Mouse (Mus musculus) frontal cortex, postnatal 36 days (tissue): ENCODE measurements around the gene Cat.
A peak's percentile ranks its signal among the peaks of the same experiment; 100 is the strongest.

ENCODE experiments used
- DNase-seq, 2 experiments: peaks; one replicate each; pipeline ENCODE4 v3.0.0; 2022; ENCODE audit warnings: low spot score in 2 of 2

Cat gene

DNA sequence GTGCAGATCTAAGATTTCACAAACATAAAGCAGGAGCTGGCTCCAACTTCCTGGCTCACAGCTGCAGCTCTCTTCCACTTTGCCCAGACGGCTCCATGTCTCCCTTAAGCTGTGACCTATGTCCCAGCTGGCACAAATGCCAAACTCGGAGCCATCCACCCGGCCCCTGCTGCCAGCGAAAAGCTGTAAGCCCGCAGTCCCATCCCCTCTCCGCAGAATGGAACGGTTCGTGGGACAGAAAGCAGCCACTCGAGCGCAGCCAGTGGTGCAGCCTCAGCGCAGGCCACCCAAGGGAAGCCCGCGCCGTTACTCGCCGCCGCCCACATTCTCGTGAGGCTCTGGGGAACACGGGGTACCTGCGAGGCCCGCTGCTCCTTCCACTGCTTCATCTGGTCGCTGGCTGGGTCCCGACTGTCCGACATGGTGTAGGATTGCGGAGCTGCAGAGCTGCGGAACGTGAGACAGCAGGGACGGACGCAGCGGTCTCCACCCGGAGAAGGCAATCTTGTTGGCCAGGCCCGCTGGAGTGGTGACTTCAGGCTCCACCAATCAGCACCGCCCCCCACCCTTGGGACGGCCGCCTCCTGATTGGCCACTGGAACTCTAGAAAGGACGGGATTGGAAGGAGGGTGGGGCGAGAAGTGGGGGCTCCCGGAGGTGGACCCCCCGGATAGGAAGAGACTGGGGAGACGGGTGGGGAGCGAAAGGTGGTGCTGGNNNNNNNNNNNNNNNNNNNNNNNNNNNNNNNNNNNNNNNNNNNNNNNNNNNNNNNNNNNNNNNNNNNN is at the start of gene Cat:
Gene Cat, minus strand, starts transcription at position 544 of the 785 bp plus-strand sequence.
- peak; percentile 95 to 97 for DNase-seq

DNA sequence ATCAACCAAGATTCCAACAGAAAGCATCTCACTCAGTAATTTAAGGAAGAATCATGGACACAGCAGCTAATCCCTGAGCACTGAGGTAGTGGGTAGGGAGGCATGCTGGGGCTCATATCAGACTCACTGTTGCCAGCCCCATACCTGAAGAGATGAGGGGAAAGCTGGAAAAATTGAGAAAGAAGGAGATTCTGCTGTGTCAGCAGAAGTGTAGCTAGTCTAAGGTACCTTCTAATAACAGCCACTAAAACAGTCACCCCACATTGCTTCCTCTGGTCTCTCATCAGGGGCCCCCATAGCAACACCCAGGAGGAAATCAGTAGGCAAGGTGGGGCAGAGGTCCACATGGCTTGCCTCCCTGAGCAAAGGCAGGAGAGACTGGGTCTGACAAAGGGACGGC is 40.6 kb upstream of the Cat start:
- DNase-seq, result no peak

DNA sequence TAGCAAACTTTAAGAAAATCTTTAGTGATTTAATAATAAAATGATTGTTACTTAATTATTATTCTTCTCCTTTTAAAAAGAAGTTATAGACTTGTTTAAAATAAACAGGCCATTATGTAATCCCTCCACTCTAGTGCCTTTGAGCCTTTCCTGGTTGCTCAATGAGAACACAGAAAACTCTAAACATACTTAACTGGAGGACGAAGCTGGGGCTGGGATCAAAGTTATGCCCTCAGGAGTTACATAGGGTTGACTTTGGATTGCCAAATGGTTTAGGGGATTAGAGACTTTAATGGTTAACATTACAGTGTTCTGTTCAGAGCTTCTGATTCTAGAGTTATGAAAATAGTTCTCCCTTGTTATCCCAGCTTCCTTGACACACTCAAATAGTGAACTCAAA is 31.5 kb upstream of the Cat start:
- DNase-seq, result no peak

DNA sequence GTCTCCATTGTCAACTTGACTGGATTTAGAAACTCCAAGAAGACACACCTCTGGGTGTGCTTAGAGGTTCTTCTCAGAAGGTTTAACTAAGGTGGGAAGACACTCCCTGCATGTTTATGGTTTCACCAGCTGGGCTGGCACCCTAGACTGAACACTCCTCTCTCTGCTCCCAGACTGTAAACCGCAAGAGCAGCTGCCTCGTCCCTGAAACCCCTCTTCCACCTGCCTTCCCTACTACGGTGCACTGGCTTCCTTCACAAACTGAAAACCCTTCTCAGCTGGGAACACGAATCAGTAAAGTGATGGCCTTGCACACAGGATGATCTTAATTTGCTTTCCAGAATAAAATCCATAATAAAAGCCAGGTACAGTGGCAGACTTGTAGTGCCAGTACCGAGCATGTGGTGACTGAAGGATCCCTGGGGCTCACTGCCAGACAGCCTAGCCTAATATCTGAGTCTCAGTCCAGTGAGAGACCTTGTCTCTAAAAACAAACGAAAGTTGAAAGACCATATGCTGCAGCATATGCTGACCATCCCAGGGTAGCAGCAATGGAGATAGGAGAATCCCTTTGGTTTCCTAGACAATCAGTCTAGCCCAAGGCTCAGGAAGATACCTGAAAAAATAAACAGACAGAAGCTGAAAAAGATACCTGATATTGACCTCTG is 30.7 kb upstream of the Cat start:
- no peak for DNase-seq

DNA sequence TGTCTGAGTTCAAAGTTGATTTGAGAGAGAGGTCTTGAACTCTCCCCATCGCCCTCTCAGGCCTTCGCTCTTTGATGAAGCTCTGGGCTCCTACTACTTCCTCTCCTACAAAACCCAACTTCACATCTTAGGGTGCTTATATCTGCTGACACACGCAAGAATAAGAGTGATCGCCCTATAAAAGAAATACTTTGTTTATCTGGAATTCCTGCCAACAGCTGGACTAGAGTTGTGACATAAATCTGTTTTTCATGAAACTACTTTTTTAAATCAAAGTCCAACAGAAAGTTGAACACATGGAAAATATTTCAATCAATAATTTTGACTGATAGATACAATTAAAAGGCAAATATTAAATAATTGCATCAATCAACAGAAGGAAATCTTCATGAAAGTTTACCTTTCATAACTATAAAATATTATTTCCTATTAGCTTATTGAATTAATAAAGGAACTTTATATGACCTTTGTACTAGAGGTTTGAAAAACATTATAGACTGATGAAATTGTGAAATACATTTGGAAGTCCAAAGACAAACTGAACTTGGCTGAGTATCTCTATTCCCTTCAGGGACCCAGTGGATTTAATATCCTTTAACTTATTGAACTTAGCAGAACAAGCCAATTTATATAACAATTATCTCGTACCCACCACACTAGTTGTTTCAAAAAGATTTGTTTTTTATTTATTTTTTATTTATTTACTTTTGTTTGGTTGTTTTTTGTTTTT is 27.3 kb upstream of the Cat start:
- no peak for DNase-seq

DNA sequence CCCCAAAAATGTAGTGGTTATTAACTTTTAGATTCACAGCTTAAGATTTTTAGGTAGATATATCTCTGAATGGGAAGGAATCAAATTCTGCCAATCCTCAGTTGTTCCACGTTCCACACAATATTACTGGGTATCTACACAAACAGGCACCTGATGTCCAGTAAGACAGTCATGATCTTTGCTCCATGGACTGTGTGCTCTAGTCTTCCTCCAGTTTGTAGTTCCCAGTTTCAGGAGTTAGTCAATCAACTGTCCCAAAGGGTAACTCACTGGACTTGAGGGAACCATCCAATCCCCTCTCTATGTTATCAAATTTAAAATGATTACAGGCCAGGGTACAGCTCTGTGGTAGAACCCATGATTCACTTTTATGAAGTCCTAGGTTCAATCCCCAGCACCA is 26.7 kb upstream of the Cat start:
- DNase-seq, result no peak

DNA sequence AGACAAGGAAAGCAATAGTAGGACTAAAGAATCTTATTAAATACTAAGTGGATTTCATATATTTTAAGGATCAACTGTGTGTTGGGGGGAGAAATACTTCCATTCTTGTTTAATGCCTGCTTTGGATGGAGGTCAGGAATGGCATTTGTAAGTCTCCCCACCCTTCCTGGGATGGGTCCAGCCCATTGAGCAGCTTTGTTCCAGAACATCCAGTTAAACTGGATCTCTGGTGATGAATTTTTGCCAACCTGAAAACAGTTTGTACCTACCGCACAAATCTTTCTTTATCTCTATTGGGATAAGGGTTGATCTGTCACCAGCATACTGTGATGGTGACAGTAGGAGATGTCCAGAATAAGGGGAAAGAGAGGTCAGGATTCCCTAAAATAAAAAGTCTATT is 26.1 kb upstream of the Cat start:
- DNase-seq, result no peak

DNA sequence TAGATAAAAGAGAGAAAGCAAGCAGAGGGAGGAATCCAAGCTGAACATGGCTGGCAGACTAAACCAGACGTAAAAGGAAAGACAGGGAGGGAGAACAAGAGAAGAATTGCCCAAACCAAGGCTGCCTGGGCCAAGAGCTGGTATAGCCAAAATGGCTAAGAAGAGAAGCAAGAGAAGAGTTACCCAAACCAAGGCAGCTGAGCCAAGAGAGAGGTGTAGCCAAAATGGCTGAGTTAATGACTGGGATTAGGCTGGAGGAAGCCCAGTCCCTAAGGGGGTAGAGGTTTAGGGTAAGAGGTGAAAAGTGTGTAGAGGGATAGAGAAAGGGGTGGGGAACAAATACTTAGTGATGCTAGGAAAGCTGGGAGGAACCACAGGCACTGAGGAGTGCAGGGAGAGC is 22.7 kb upstream of the Cat start:
- no peak for DNase-seq

DNA sequence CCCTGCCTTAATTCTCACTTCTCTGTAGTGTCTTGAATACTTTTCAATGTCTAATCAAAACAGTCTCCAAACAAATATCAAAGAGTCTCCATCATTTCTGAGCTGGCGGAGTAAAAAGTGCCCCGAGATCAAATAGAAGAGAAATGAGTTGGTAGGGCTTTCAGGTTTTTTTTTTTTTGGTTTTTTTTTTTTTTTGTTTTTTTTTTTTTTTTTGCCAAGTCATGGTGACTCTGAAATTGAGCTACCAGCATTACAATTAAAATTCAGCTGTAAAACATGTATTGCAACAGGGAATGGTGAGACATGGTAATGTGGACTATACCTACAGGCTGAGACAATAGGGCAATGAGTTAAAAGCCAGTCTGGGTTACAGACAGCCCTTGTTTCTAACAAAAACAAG is 21.0 kb upstream of the Cat start:
- no peak for DNase-seq

DNA sequence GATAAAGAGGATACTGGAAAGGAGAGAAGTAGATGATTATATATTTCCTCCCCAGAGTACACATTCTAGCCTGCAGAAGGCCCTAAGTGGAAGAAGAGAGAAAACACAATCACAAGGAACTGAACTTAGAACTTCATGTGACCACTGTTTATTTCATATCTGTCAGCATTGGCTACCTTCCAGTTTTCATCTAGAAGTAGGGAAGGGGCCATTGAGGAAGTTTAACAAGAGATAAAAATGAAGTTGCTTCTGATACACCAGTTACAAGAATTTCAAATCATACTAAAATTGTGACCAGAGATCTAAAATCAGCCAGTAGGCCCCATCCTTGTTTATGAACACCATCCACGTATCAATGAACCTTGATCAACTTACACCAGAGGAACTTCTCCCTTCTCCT is 19.5 kb upstream of the Cat start:
- DNase-seq, result no peak

DNA sequence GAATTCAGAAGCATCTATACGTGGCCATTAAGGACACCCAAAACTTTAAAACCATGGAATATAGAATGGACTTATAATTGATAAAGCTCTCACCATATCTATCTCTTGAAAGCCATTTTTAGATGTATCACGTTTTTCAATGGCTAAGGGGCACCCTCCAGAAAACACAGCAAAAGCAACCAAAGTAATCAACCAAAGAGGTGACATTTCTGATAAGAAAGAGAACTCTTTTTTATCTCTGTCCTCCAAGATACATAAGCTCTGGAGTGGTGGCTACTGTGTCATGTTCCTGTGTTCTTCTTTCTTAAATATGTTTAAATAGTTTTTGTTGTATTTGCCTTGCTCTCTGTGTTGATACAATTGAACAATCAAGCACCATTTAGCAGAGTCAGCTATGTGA is 15.8 kb upstream of the Cat start:
- DNase-seq, result no peak

DNA sequence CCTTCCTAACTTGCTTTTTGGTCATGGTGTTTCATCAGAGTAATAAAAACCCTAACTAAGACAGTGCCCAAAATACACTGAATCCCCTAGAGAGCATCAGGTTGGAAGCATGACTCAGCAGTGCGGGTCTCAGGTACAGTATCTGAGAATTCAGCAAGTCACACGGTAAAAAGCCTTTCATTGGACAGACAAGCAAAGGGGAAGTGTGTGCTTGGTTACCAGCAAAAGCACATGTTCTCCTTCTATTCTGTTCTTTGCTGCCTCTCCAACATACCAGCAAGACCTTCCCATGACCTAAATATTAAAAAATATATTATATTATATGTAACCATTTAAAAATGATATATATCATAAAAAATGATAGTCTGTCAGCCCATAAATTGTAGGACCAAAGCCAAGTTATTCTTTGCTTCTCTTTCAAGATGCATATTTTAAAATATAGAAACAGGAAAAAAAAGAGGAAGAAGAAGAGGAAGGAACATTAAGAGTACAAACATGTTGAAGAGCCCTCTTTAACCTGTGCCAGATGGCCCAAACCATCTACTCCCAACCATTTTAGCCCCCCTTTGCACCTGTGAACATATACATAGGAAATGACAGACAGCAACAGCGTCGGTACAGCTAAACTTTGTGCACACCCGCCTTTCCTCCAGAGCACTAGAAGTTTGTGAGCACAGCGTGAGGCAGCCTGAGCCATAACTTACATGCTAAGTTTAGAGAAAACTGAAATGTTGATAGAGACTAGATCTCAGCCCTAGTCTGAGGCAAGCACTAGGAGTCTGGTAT is 10.9 kb upstream of the Cat start:
- no peak for DNase-seq

DNA sequence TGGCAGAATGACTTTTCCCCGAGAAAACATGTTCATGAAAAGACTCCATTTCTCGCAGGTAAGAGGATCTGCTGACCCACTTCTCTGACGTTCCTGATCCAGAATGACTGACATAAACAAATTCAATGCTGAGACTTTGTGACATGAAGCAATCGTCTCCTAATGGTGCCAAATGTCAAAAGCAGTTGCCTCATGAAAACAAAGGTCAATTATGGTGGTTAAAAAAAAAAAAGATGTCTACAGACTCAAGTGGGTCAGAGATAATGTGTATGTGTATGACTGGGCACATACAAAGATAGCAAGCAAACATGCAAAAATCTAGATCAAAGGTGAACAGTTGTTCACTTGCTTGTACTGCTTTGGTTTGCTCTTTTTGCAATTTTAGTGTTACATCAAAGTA is 8.9 kb upstream of the Cat start:
- DNase-seq, result no peak

DNA sequence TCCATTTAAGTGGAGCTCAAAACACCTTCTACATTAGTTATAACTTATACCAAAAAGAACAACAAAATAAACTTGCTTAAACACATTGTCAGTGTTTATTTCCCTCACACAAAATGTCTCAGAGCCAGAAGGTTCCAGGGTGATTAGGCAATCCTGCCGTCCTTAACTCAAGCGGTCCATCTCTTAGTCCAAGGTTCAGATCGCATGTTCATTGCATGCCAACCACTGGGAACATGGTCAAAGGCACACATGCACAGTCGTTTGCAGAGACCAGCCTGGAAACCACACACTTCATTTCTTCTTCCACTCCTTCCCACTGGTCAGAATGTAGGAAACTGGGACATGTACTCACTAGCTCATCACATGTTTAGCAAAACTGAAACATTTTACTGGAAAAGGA is 7.6 kb upstream of the Cat start:
- DNase-seq, result no peak

DNA sequence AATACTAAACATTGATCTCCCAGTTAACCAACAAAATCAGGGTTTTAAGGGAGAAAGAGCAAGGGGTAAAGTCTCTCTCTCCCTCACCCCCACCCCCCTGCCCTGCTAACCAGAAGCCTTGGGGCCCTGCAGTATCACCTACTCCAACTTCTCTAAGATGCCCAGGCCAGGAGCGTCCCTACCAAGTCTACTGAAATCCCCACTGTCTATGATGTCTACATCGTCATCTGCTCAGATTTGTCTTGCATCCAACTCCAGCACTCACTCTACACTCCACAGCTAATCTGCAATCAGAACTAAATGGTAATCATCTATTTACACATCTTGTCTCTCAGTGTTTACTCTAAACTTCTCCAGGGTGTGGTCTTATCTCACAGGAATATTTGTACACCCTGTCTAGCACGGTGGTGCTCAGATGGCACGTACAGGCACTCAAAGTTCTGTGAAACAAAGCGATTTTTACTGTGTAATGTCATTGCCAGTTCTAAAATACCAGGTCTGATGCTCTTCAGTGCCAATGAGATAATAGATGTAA is 907 bp downstream of the Cat start:
- no peak for DNase-seq

DNA sequence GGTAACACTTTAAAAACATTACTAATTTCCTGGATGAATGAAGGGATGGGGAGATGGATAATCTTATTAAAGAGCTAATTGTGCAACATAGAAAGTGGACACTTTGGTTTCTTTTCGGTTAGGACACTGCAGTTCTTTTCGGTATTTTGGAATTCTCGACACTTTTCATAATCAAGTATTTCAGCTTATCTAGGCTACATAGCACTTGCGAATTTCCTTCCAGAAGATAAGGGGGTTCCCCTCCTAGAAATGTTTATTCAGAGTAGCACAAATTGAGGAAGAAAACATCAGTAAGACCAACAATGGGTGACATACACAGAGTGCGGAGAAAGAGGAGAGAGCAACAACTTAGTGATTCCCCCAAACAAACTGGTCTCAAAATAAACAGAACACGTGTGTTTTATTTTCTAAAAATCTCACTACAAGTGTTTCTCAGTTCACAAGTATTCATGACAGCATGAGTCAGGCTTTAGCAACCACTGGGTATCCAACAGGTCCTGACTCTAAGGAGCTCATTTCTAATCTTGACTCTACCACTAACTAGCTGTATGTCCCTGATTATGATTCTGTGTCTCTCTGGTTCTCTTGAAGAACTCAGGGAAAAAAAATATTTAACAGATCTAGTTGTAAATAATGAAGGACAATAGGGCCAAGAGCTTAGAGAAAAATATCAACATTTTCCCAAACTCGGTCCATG is 1.5 kb downstream of the Cat start:
- no peak for DNase-seq

DNA sequence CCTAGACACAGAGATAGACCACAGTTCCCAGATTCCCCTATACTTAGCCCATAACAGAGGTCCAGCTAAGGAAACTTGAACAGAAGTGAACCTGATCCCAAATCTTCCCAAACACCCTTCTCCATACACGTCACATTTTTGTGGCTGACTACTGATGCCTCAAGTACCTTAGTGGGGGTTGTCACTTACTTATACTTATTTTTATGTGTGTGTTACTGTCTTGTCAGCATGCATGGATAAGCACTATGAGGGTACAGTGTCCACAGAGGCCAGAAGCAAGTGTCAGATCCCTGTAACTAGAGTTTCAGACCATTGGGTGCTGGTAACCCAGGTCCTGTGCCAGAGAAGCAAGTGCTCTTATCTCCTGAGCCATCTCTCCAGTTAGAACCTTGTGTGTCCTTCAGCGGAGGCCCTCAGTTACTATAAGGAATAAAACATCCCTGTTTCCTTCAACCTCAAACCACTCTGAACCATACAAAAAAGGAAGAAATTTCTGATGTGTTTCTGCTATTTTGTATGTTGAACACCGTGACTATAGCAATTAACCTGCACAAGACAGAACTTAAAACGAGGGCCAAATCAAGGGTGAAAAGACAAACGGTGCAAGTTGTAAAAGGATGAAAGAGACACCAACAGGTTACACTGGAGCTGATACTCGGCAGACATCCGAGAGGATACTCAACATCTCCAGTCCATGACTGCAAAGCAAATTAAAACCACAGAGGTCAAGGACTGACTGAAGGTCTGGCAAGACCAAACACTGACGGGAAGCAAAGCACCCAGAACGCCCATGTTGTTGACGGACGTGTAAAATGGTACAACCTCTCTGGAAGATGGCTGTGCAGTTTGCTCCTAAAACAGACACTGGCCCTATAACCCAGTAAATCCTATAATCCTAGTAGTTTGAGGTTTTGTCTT is 3.4 kb downstream of the Cat start:
- no peak for DNase-seq

DNA sequence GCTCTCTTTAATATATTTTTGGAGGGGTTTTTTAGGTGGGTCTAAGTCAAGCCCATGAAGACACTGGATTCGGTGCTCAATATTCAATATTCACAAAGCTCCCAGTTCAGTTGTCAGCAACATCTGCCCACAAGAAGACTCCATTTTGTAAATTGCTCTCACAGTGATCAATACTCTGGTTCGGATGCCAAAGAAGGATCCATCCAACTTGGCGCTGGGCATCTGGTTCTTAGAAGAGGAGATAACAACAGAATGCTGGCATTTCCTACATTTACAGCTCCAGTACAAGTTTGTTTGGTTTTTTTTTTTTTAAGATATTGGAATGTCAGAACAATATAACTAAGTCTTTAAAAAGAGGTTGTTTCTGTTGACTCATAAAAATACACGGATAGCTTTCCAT is 4.1 kb downstream of the Cat start:
- no peak for DNase-seq

DNA sequence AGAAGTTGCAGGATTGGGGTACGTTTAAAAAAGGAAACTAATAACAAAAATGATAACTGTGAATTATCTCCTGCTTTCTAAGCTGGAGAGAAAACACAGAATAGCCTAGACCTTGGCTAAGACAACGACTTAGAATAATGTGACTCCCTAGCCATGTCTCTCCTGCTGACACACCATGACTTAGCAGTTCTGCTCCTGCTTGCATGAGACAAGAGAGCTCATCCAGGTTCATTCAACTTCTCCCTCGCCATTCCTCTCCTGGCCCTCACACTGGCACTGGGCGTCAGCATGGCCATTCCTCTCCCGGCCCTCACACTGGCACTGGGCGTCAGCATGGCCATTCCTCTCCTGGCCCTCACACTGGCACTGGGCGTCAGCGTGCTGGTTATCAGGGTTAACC is 4.7 kb downstream of the Cat start:
- DNase-seq, result no peak

DNA sequence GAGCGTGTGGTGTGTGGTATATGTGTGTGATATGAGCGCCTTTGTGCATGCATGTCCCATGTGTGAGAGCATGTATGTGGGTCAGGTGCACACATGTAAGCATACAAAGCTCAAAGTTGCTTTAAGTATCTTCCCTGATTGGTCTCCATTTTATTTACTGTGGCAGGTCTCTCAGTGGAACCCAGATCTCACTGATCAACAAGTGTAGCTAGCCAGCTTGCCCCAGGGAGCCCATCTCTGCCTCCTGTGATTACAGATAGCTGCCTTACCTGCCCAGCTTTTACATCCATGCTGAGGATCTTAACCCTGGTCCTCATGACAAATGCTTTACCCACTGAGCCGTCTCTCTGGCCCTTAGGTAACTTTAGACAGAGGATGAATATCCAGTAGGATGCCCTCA is 6.6 kb downstream of the Cat start:
- DNase-seq, result no peak
